Mouse (Mus musculus) spleen, adult 18-20 months (tissue): Measurements from ENCODE around the gene Sorl1.
A peak's percentile ranks its signal among the peaks of the same experiment; 100 is the strongest.

Source experiments
- DNase-seq, 2 experiments: peaks; one replicate each; pipeline ENCODE4 v3.0.0; 2022; ENCODE audit warnings: mixed read lengths in 2 of 2

Sorl1 gene

DNA sequence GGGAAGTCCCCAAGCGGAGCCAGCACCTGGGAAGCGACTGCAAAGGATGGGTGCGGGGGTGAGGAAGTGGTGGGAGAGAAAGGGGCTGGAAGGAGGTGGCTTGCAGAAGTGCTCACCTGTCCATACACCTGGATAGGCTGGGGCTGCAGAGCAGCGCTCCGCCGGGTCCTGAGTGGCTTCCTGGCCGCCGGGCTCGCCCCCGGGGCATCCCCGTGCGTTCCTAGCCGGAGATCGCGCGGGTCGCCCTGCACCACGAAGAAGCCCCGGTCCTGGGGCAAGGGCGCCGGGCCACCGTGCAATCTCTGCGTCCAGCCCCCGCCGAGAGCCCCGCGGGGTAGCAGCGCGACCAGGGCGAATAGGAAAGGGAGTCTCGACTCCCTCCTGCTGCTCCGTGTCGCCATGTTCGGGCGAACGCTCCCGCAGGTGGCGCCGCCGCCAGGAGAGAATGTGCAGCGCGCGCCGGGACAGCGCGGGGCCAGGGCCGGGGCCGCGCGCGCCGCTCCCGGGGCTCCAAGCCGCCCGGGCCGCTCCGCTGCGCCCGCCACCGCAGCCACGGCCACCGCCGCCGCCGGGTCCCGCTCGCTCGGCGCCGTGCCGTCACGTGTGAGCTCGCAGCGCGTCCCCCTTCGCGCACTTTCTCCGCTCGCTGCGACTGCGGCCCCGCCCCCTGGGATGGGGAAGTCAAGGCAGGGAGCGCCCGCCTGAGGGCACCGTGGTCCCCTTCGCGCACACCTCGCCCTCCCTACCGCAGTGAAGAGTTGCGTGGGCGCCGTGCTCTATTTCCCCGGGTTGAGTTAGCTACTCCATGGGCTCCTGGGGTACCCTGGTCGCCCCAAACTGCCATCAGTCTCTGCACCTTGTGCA is at the start of gene Sorl1:
TSS of gene Sorl1 (minus strand) at position 585 of the 864 bp plus-strand sequence.
- peak; percentile 84 to 89 for DNase-seq

DNA sequence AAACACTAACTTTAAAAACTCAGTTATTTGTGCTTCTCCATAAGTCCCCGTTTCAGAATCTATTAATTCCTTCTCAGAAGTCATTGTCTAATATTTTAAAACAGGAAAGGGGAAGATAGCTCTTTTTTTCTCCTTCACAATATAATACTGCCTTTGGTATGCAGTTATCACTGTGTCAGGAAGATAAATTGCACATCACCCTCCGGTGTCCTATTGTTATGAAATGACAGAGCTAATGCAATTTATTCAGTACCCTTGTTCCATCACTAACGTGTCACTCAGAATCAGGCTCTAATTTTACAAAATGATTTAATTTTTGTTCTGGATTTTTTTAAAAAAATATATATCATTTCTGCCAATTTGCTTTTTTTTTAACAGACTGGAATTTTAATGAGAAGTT is 49.7 kb upstream of the Sorl1 start:
- DNase-seq = no peak

DNA sequence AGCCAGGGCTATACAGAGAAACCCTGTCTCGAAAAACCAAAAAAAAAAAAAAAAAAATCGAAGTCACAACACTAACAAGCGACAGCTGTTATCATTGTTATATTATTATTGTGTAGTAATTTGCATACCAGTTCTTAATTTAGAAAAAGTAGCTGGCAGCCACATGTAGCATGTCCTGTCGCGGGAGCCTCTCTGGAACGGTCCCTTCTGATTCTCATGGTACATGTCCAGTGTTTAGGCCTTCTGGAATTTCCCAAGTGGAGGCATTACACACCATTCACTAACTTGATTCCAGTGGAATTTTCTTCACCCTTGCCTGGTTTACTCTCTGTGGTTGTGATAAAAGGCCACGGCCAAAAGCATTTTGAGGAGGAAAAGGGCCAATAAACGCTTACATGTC is 45.4 kb upstream of the Sorl1 start:
- no peak for DNase-seq

DNA sequence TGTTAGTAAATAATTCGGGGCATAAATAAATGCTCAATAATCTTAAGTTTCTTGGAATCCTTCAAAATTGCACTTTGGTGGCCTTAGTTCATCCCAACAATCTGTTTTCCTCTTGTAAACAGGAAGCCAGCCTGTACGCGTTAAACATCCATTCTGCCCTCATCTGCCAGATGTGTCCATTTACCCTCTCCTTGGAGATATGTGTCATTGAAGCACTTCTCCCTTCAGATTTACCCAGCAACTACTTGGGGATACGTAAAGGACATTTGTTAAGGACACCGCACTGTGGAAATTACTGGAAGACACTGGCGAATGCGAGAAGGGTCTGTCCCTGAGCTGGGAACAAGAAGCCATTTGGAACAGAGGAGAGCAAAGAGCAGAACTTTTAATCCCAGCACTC is 44.9 kb upstream of the Sorl1 start:
- no peak for DNase-seq

DNA sequence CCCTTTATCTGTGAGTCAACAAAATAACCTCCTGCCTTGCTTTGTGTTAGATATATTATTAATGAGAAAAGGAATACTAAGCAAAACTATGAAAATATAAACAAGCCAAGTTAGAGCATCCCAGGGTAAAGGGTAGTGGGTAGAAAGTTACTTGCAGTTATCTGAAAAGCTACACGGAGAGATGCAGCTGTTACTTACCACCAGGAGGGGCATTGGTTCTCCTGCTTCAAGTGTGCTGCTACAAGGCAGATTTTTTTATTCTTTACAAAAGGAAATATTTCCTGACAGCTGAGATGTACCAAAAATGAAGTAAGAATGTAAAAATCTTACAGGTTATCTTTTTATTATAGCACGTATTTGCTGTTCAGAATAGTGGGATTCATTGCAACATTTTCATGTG is 40.8 kb upstream of the Sorl1 start:
- no peak for DNase-seq

DNA sequence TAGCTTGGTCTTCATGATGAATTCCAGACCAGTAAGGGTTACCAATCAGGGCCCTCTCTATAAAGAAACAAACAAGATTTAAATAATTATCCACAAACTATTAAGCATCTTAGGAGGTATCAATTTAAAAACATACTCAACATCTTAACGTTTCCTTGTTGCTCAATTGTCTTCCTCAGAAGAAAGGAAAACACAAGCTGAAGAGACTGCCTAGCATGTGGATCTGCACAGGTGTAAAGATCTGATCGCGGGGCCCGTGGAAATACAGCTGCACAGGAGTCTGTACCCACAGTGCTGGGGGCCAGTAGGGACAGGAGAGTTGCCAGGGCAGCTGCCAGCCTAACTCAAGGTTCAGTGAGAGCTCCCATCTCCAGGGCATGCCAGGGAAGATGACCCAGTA is 38.9 kb upstream of the Sorl1 start:
- no peak for DNase-seq

DNA sequence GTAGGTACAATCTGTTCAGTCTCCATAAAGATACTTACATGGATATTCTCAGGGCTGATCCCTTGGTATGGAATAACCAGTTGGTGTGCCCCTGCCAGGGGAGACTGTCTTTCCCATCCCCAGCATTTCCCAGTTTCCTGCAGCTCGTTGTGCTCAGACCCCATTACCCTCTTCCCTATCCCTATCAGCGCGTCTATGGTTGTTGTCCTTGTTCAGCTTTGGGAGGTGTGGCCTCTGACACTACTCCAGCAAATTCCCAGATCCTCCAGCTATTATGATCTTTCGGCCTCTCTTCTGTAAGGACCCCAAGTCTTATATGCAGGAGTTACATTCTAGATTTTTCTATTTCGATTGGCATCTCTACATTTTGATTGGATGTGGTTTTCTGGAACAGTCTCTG is 35.3 kb upstream of the Sorl1 start:
- no peak for DNase-seq

DNA sequence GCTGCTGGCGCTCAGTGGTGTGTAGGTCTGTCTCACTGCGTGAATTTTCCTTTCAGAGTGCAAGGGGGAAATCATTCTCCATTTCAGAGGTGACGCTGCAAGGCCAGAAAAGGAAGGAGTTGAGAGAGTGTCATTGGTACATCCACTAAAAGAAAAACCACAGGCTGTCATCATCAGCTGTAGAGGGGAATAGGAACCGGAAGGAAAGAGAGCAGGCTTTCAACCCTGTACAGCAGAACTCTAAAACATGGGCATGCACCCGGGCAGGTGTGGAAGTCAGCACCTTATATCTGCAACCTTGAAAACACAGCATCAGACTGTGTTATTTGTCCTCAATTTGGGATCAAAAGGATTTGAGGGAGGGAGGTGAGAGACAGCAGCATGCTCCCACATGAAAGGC is 34.6 kb upstream of the Sorl1 start:
- DNase-seq = no peak

DNA sequence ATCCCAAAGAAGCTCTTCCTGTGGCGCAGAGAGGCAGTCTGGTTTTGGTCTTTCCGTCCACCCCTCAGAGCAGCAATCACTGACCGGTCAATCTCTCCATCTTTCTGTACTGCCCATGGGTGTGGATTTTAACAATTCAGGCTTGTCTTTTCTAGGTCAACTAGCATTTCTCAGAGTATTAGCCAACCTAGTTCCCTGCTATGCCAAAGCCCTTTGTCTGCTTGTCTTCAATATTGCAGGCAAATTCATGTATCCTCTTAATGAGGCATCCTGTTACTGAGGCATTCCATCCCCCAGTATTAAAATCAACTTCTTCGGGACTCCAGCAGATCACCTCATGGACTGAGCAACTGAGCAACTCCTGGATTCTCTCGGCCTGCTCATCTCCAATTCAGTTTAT is 33.9 kb upstream of the Sorl1 start:
- DNase-seq = no peak

DNA sequence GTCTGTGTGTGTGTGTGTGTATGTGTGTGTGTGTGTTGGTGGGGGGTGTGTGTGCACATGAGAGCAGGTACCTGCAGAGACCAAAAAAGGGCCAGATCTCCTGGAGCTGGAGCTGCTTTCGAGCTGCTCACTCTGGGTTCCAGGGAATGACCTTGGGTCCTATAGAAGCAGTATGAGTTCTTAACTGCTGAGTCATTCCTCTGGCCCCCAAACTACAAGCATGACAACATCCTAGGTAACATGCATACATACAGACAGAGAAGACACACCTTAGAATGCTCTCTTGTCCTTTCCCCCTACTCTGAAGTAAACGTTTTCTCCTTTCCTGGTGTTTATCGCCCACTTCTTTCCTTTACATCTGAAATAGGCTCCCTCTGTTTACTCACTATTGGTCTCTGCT is 32.5 kb upstream of the Sorl1 start:
- DNase-seq = no peak

DNA sequence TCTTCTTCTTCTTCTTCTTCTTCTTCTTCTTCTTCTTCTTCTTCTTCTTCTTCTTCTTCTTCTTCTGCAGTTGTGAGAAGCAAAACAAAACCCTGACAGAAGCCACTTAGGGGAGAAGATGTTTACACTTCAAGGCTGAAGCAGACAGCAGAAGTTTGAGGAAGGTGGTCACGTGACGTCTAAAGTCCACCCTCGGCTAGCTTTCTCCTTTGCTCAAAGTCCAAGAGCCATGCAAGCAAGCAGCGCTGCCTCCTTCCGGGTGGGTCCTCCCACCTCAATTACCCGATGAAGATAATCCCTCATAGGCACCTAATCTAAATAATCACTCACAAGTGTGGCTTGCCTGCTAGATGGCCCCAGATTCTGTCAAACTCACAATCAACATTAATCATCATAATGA is 30.6 kb upstream of the Sorl1 start:
- no peak for DNase-seq

DNA sequence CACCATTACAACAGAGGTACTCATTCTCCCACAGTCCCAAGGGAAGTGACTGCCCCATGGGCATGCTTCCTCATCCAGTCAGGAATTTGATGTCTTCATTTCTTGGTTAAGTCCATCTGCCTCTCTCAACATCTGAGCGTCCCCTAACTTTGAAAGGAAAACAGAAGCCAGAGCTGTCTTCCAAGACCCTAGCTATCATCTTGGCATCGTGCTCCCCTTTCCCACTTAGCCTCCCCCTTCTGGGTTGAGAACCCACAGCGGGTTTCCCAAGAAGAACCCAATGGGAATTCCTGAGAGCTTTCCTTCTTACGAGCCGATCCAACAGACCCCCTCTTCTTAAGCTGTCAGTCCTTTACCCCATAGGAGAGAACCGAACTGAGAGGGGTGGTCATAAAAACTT is 24.7 kb upstream of the Sorl1 start:
- DNase-seq = no peak

DNA sequence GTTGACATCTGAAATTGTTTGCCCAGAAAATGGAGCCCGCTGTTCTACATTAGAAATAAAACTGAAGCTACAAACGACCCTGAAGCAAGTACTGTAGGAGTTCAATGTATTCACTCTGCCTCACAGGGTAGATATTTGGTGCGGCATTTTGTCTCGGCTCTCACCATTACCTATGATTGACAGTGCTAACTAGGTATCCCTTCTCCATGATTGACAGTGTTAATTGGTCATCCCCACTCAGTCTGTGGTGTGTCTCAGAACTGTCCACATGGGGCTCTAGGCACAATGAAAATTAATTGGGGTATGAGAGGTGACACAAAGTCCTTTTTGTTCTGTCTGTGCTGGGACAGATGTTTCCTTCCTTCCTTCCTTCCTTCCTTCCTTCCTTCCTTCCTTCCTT is 23.9 kb upstream of the Sorl1 start:
- DNase-seq = no peak

DNA sequence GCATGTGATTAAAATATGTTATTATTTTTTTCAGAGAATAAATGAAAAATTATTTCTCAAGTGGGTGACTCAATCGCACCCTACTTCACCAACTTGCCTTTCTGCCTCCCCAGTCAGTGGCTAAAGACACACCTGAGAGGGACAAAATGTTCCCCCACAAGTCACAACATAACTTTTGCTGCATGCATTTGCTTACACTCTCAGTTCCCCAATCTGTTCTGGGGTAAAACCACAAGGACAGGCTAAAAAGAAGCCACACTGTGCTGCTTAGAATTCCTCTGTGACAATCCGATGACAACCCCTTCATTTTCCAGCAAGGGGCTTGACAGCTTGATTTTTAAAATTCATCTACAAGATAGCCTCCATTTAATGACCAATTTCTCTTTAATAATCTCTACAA is 22.4 kb upstream of the Sorl1 start:
- peak in 1 of 2 experiments; percentile 27 for DNase-seq

DNA sequence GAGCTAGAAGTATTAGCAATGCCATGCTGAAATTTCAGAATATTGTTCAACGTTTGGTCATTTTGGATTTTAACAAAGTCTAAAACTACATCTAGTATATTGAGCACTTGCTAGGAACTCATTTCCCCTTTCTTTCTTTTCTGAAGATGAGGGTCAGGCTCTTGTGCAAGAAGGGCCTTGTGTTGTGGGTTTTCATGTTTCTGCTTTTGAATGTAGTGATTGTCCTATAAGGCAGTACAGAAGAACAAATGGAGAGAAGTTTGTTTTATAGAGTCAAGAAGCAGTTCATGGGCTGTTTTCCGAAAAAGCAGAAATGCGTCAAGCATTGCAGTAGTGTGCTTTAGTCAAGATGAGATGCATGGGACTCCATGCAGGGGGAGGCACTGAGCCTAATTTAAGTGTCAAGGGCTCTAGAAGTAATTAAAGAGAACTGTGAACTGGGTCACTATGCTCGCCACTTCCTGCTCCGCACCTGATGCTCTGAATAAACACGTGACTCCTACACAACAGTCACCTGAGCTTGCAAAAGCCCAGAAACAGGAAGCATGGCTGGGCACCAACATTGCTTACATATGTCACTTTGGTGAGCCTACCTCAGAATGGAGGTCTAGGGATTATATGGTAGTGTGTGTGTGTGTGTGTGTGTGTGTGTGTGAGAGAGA is 17.6 kb upstream of the Sorl1 start:
- DNase-seq = peak; percentile 50 to 60

DNA sequence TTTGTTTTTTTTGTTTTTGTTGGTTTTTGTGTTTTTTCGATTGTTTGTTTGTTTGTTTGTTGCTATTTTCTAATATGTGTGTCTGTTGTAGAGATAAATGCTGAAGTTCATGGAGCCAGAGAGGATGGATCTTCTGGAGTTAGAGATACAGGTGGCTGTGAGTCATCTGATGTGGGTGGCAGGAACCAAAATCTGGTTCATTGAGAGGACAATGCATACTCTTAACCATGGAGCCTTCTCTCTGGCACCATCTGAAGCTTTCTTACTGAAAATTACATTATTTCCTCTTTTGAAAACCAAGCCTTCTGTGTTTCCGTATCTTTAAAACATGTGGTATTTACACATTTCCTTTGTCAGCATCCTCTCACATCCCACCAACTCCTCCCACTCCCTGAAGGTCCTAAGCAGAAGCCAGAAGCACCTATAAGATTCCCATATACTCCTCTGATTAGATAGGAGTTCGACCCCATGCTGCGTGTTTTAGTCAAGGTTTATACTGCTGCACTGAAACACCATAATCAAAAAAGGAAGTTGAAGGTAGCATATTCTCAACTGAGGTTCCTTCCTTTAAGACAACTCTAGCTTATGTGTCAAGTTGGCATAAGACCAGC is 14.3 kb upstream of the Sorl1 start:
- DNase-seq = no peak

DNA sequence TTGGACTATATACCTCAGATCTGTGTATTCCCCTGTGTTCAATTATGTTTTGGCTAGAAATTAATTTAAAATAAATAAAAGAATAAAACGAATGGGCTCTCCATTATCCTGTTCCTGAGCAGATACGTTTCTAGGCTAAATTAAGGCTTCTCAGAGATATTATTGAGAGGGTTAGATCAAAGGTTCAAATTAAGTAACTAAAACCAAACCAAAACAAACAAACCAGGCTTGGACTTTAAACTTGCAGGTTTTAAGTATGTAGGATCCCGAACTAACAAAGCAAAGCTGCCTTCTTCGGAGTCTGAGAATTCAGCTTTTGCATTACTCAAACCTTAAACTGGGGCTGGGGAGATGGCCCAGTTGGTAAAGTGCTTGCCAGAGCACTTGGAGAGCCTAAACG is 13.5 kb upstream of the Sorl1 start:
- no peak for DNase-seq

DNA sequence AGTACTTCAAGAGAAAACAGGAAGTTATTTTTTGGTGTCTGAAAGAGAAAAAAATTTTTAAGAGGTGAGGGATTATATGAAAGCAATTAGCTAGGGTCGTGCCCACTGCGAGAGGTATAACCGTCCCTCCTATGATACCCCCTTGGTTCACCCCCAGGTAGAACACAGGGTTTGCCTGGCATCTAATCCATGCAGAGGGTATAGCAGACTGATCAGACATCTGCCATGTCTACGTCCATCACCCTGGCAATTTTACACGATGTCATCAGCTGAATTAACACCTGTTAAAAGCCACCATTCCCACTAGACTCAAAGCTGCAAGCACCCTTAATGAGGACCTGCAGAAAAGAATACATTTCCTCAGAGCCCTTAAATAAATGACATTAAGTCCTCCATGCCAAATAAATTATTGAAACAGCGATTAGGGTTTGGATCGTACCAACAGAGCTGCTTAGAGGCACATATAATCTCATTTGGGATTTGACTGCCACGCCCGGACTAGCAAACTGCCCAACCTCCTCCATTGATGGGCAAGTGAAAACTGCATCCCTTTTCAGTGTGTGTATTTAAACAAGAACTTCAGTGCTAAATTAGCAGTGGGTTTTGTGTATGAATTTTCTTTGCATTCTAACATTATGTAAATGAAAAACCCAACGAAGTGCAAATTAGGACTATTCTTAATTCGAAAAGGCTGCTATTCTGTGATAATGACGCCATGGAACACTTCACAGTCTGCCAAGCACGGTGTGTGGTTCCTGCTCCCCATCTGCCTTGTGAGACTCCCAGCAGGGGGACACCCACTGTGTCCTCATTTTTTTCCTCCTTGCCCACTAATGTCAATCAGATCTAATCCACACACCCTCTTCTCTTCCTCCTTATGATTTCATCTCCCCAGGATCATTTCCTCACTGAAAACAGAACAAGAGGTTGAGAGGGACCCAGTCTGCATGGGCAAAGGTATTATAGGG is 7.0 kb upstream of the Sorl1 start:
- peak in 1 of 2 experiments; percentile 59 for DNase-seq

DNA sequence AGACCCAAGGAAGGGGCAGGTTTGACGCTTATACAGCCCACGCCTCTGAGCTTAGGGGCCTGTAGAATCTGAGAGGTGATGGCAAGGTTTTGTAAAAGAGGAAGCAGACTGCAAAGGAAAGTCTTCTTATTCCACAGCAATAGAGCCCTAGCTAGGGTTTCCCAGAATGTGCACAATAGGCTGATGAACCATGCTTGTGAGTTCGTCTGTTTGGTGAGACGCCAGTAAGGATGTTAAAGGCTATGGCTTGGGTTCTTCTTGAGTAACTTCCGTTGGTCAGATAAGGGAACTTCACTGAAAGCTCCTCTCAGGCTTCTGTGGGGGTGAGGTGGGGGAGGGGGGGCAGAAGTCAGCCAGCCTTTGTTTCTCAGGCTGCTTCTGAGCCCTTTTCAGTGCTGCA is 3.9 kb upstream of the Sorl1 start:
- DNase-seq = no peak

DNA sequence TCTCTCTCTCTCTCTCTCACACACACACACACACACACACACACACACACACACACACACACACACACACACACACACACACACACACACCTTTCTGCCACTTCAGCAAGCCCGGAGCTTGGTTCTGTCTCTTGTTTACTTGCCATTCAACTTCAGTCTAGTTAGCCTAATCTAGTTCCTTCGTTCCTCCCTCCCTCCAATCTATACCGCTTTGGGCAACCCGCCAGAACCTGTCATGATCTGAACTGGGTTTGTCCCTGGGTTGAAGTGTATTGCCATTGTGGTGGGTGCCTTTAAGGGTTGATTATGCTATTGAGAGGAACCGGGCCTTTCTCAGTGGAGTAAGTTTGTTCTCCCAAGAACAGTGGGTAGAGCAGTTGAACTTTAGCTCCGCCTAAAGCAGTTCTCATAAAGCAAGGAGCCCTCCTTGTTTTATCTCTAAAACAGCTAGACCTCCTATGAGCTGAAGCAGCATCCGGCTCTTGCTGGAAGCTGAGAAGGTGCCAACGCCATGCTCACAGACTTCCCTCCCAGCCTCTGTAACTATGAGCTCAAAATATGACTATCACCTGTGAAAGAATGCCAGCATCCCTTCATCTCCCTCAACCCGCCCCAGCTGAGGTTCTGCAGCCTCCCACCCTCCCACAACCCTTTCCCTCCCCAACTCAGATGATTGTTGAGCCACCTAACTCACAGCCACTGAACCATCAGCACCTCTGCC is 1.3 kb upstream of the Sorl1 start:
- DNase-seq = no peak

DNA sequence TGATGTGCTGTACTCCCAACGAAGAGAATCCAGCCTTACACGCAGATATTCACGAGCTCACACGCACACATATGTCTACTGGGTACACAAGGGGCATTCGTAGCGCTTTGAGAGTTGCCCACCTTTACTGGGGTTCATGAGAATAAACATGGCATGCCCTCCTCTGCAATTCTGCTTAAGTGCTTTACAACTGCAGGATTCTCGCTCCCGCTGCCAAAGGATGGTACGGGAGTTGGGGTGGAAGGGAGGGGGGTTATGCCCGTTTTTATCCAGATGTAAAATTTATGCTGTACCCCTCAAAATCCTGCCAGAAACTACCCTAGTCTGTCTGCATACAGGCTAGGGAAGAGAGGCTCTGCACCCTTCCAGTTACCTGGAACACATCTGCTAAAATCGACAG is 893 bp downstream of the Sorl1 start:
- no peak for DNase-seq

DNA sequence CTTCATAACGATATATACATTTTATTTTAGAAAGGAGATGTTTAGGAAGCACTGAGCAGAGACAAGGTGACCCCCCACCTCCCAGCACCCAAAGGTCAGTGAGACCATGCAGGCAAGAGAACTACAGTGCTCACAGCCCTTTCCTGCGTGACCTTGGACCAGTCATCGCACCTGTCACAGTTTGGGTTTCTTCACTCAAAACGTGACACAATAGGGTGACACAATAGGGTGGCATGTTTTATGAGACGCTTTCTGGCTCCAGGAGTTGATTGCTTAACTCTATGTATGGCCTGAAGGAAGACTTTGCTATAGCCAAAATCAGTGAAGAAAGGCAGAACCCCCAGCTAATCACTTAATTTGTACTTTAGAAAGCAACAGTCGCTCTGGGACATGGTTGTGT is 1.7 kb downstream of the Sorl1 start:
- no peak for DNase-seq
